Mouse (Mus musculus) cerebellum, postnatal 36 days (tissue): ENCODE measurements around the gene Prr14.
"Not testable (repeated sequence)": the region's sequence is repeated elsewhere in the genome, so short reads cannot be mapped to it uniquely, and the experiment has no call there.

Experiments used
- DNase-seq, 2 experiments: peaks; one replicate each; pipeline ENCODE4 v3.0.0; 2021 to 2022; ENCODE audit warnings: mixed read lengths in 2 of 2

Gene Prr14

DNA sequence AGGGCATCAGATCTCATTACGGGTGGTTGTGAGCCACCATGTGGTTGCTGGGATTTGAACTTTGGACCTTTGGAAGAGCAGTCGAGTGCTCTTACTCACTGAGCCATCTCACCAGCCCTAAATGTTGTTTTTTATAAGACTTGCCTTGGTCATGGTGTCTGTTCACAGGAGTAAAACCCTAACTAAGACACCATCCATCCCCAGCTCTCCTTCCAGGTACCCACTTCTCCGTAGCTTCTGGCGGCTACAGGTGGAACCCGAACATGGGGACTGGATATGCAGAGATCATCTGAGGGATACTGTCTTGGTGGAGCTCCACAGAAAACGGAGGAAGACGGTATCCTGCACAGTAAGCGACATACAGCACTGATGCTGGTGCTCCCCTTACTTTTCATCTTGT, at the start of gene Prr14:
Gene Prr14 (plus strand): TSS at position 301 of the 400 bp plus-strand sequence.
- not testable (repeated sequence) for DNase-seq

DNA sequence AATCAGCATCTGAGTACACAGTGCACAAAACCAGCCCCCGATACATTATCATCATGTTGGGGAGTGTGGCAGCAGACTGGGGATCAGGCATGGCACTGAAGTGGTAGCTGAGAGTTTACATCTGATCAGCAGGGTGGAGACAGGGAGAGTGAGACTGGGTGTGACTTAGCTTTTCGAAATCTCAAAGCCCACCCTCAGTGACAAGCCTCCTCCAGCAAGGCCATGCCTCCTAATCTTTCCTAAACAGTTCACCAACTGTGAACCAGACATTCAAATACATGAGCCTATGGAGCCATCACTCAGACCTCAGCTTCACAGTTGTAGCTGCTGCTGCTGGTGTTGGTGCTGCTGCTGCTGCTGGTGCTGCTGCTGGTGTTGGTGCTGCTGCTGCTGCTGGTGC, 48.0 kb upstream of the Prr14 start:
- no peak for DNase-seq

DNA sequence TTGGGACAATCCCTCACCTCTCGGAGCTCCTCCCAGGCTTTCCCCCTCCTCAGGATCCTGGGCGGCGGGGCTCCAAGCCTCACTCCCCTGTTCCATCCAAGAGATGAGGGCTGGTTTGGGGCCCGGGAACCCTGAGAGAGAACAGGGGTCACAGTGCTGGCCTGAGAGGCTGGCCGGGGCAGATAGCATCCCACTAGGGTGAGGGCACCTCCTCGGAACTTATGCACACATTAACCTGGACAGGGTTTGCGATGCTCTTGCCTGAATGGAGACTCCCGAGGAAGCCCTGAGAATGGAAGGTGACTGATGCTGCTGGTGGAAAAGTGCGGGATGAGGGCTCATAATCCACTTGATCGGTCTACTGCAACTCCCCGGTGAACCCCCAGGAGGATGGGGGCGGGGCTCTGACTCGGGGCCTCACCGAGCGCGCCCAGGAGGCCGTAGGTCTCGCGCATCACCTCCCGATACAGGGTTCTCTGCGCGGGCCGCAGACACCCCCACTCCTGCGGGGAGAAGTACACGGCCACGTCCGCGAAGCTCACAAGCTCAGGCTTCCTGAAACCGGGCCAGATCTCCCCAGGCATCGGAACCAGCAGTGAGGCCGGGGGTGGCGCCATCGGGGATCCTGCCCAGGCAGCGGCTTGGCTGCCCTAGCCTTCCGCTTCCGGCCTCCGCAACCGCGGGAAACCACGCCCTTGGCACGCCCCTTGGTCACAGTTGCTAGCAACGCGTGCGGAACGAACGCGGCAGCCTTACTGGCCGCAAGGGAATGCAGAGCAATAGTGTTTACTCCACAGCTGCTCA, 37.8 kb upstream of the Prr14 start, which contains the start of gene Zfp688:
Gene Zfp688 (minus strand): TSS at position 681 of the 804 bp plus-strand sequence.
- DNase-seq = peak; percentile 89 to 92

DNA sequence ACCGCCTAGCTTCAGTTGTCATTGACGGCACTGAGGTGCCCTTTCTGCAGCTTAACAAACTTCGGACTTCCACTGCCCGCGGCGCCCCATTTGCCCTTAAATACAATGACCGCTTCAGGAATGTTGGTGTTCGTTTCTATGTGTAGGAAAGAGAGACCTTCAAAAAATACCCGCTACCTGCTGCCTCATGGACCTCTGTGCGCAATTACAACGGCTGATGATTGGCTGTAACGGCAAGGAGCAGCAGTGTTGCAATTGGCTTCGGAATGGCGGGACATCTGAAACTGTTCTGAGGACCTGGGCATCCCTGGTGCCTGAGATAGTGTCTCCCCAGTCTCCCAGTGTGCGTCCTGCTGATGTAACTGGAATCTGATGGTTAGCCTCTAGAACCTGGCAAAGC, 37.2 kb upstream of the Prr14 start:
- peak; percentile 46 to 56 for DNase-seq

DNA sequence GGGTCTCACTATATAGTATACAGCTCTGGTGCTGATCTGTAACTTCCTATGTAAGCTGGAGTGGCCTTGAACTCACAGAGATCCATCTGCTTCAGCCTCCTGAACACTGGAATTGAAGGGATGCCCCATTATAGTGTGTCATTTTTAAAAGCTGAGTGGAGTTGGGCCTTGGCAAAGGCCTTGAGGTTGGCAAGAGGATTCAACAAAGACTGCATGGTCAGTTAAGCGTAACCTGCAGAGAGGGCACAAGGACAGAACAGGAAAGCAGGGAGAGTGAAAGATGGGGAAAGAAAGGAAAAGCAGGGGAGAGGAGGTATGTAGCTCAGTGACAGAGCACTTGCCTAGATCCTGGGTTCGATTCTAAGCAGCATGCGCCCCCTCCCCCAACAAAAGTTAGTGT, 34.1 kb upstream of the Prr14 start:
- no peak for DNase-seq

DNA sequence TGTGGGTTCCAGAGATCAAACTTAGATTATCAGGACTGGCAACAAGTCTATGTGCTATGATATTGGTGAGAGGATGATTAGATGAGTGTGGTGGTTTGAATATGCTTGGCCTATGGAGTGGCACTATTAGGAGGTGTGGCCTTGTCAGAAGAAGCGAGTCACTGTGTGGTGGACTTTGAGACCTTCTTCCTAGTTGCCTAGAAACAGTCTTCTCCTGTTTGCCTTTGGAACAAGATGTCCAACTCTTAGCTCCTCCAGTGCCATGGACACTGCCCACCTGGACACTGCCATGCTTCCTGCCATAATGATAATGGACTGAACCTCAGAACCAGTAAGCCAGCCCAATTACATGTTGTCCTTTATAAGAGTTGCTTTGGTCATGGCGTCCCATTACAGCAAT, 33.5 kb upstream of the Prr14 start:
- no peak for DNase-seq

DNA sequence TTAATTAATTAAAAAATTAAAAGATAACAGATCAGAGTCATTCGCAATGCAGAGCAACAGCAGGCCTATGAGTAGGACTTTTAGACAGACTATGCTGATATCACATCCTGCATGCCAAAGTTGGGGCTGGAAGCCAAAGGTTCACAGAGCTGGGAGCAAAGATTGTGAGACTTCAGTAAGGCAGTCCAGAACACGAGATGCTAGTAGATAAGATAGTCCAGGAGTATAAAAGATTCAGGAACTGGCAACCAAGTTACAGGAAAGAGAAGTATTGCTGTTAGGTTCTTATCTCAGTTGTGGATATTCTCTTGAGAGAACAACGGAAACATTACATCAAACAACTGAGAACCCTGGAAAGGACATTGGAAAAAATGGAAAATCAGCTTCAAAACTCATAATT, 33.1 kb upstream of the Prr14 start:
- no peak for DNase-seq

DNA sequence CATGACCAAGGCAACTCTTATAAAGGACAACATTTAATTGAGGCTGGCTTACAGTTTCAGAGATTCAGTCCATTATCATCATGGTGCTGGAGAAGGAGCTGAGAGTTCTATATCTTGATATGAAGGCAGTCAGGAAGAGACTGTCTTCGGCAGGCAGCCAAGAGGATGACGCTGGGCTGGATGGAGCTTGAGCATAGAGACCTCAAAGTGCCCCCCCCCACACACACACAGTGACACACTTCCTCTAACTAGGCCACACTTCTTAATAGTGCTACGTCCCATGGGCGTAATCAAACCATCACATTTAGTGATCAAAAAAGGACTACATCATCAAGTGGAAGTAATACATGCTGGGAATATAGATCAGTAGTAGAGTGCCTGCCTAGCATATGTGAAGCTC, 24.2 kb upstream of the Prr14 start:
- DNase-seq = no peak

DNA sequence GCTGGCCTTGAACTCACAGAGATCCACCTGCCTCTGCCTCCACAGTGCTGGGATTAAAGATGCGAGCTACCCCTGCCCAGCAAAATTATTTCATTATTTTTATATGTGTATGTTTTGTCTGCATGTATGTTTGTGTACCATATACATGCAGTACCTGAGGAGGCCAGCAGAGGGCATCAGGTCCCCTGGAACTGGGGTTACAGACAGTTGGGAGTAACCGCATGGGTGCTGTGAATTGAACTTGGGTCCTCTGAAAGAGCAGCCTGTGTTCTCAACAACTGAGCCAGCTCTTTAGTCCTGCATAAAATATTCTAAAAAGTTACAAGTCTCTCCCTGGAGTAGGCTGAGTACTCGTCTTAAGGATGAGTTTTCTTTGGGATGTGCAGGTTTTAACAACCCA, 21.7 kb upstream of the Prr14 start:
- DNase-seq = no peak

DNA sequence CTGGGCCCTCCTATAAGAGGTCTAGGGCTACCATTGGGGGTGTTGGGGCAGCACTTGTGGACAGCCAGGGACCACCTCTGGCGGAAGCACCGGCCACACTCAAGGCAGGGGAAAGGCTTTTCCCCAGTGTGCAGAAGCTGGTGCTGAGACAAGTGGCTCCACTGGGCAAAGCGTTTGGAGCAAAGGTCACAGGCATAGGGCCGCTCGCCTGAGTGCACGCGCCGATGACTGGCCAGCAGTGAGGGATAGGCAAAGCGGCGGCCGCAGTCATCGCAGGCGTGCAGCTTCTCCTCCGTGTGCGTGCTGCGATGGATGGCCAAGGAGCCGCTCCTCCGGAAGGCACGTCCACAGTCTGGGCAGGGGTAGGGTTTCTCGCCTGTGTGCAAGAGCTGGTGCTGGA, 15.4 kb upstream of the Prr14 start:
- no peak for DNase-seq

DNA sequence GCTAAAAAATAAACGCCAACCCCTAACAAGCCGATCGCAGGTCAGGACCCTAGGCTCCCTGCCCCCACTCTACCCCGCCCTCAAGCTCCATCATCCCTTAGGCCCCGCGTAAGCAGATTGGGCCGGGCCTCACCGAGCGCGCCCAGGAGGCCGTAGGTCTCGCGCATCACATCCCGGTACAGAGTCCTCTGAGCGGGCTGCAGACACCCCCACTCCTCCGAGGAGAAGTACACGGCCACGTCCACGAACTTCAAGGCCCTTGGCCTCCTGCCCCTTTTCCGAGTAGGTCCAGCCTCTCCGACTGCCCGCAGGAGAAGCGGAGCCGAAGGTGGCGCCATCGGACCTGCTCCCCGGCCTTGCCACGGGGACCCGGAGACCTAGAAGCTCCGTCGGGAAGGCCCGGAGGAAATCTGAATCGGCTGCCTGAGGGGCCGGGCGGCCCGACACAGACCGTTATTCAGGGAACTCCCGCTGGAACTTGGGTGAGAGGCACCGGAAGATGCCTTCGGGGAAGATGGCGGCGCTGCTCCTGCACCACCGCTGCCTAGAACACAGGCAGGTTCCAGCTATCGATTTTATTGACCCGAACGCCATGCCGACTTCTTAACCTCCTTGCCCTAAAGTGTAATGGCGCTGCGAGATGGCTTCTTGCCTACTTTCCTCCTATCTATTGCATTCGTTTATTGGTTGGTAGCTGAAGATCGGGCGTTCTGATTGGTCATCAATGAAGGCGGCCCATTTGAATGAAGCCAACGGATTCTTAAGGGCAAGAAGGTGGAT, 10.7 kb upstream of the Prr14 start, which contains the start of gene Zfp689:
Gene Zfp689 (minus strand): TSS at position 638 of the 780 bp plus-strand sequence.
- peak; percentile 90 to 98 for DNase-seq

DNA sequence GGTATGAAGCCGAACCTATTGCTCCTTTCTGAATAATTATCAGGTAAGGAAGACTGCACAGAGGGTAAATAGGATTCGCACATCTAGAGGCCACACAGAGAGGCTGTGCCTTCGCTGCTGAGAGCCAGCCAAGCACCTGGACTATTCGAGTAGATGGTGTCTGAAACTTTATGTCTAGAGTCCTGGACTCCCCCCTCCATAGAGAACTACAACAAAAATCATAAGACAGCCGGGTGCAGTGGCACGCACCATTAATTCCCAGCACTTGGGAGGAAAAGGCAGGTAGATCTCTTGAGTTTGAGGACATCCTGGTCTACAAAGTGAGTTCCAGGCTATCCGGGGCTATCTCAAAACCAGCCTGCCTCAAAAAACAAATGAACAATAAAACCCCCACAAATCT, 9.4 kb upstream of the Prr14 start:
- DNase-seq = no peak

DNA sequence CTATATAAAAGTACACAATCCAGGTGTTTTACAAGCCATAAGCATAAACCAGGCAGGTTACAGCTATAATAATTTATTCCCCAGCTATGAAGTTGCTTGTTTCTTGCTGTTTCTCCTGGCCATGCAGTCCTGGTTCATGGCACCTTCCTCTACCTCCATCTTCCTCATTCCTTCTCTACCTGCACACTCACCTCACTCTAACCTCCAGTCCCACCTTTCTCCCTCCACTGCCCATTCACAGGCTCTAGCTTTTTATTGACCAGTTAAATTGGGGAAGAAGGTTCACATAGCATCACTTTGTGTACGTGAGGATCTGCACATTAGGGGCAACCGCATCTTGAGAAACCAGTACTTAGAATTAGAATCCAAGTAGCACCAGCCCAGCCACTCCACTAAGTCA, 6.4 kb upstream of the Prr14 start:
- no peak for DNase-seq

DNA sequence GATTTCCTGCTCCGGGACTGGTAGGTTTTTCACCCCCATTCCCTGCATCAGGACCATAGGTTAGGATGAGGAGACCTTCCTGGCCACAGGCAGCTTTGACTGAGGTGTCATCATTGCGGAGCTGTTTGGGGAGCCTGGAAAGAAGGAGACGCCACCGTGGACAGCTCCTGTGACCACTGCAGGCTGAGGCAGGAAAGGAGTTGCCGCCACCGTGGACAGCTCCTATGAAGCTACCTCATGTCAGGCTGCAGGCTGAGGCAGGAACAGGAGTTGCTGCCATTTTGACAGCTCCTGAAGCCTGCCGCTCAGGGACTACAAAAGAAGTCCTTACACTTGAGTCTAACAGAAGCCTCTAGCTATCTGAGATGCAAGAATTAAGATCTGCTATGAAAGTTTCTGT, 4.5 kb upstream of the Prr14 start:
- DNase-seq = no peak

DNA sequence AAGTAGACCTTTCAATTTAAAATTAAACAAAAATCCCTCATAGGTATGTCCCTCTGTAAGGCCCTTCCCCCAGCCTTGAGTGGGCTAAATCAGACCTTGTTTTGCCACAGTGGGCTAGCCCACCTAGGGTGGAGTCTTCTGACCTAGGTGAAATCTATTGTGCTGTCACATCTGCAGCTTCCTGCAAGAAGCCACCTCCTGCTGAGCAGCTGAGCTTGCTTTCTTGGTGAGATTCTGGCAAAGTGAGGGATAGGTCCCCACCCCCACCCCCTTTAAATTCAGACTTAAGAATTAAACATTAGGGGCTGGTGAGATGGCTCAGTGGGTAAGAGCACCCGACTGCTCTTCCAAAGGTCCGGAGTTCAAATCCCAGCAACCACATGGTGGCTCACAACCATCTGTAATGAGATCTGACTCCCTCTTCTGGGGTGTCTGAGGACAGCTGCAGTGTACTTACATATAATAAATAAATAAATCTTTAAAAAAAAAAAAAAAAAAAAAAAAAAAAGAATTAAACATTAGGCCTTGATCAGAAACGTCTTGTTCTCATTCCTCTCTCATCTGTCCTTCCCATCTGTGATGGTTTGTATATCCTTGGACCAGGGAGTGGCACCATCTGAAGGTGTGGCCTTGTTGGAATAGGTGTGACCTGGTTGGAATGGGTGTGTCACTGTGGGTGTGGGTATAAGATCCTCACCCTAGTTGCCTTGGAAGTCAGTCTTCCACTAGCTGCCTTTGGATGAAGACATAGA, 864 bp upstream of the Prr14 start:
- DNase-seq = not testable (repeated sequence)

DNA sequence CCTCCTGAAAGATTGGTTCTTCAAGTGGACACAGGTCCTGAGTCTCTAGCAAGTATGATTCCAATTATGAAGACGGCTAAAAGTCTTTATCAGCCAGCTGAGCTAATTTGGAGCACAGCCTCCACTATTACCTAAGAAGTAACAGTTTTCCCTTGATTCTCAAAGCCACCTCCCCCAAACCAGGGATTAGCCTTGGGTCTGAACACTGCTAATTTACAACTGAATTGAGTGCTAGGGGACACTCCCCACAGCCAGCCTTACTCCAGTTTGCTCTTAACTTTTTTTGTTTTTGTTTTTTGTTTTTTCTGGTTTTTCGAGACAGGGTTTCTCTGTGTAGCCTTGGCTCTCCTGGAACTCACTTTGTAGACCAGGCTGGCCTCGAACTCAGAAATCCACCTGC, 5.8 kb downstream of the Prr14 start:
- DNase-seq = no peak

DNA sequence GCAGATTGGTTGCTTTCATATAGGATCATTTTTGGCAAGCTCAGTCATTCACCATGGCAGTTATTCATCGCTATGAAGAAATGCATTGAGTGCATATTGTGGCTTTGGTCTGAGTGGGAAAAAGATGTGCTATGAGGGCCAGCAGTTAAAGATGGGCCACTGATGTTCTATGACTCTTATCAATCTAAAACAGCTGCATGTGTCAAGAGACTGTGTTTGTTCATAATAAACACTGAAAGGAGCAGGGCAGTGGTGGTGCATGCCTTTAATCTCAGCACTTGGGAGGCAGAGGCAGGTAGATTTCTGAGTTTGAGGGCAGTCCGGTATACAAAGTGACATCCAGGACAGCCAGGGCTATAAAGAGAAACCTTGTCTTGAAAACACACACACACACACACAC, 6.3 kb downstream of the Prr14 start:
- DNase-seq = not testable (repeated sequence)

DNA sequence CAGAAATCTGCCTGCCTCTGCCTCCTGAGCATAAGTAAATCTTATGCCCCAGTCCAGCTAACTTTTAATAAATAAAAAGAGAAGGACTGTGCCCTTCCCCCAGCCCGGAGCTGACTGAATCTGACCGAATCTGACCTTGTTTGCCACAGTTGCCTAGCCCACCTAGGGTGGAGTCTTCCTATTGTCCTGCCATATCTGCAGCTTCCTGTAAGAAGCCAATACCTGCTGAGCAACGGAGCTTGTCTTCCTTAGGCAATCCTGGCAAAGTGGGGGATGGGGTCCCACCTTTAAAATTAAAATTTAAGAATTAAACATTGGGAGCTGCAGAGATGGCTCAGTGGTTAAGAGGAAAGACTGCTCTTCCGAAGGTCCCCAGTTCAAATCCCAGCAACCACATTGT, 7.2 kb downstream of the Prr14 start:
- DNase-seq = no peak

DNA sequence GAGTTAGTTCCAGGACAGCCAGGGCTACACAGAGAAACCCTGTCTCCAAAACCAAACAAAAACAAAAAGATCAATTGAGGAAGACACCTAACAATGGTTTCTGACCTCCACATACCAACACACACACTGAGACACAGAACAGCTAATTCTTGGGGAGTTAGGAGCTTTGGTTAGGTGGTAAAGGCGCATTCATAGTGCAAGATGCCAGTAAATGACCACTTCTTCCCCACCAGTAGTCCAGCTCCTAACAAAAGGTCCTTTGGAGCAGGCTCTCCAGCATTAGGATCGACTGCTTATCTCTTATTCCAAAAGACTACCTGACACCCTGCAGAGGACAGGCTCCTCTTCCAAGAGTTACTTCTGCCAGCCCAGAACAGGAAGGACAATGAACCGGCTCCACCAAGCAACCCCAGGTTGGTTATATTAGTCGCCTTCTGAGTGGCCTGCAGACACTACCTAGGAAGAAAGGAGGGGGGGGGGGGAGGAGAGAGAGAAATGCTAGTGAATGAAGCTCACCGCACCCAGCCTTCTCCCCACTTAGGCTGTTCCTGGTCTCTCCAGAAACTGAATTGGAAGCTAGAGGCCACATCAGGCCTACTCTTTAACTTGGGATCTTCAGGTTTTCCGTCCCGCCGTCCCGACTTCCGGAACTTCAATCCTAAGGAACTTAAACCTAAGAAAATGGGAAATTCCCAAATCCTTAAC, 10.8 kb downstream of the Prr14 start:
- DNase-seq = peak in 1 of 2 experiments; percentile 45

DNA sequence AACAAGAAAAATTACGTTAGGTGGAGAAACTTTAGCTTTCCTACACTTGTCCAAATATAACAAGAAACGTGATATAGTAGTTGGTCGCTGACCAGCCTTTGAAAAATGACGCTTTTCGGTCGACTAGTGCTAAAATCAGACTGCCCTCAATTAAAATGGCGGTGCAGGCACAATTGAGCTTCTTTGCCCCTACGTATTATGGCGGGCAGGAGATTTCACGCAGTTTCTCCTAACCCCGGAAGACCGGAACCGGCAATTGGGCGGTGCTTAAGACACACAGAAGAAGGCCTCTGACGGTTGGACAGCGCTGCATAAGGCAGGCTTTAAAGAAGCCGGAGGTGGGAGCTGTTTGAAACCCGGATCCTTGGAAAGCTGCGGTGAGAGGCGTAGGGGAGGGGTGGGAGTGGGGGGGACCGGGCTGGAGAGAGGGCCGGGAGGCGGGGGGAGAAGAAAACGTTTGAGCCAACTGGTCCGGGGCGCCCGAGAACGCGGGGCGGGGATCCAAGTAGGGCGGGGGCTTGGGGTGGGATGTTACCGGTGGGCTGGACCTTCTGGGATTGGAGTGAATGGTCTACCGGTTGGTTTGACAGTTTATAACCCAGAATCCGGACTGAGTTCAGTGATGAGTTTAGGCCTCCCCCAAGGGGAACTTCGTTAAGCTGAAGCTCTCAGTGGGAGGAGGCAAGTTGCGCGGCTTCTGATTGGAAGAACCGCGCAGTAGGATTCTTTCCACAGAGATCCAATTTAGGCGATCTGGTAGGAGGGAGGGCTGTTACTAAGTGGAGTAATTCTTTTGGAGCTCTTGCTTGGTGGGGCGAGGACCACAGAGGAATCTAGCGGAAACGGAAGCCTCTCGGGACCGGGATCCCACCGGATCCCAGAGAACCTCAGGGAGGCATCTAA, 11.6 kb downstream of the Prr14 start:
- DNase-seq = peak; percentile 89 to 90

DNA sequence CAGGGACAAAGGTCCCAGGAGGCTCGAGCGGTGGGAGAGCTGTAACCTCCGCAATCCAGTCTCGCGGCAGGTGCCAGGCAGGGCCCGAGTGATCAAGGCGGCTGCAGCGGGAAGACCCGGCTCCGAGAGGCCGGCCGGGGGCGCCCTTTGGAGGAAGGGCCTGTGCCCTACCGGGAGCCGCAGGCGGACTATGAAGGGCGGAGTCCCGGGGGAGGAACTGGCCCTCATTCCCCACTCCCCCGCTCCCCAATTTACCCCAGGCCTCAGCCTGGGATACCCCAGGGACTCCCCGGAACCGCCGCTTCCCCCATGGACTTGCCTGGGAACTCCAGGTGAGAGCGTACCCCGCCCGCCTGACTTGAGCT, 12.2 kb downstream of the Prr14 start:
- DNase-seq = peak in 1 of 2 experiments; percentile 52

DNA sequence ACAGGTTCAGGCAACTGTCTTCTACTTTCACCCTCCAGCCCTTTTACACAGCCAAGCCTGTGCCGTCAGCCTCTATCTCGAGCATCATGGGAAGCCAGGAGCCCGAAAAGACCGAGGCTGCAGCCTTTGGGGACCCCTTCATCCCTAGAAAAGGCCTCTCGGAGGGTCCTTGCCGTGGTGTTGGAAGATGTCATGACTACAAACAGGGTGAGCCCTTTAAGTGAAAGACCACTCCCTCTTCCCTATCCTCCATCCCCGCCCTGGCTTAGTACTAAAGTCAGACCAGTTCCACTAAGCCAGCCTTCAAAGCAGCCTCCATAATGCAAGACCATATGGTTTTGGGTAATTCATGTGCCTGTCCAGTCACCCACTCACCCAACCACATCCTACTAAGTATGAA, 12.6 kb downstream of the Prr14 start:
- DNase-seq = no peak
